Comparison of ENCODE assay signal across 10 mouse cellular contexts in the genomic region with DNA sequence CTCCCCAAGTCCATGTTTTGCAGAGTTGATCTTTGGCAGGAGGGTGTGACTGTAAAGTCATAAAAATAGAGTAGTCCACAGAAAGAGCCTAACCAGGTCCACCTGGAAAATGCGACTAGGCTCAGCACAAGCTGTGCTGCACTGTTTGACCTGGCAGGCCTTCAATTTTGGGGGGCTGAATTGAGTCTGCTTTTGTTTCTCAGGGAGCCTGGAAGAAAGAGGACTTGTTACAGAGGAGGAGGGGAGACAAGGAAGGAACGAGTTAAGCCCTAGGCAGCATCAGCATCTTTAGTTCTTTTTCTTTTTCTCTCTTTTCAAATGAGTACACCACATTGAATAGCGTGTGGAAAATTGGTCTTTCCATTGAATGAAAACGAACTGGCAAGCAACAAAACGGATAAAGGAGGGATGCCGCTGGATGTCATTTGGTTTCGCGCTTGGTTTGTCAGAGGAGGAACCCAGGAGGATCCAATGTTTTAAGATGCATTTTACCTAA.
DNase-seq lines count a peak whose midpoint lies in the region; ATAC-seq and TF ChIP-seq lines count a peak whose summit lies in the region.
"Had no signal": no experiment of that assay in that cellular context is flagged by ENCODE, and none has a peak within 500 bp of the region (broad histone marks: within the 10 kb centered on the region; RNA-seq: fewer than 3 reads in every experiment).

No protein-coding gene starts in this region.

- 6% methylated on average over 8 of the region's 8 CpGs for WGBS in forebrain, embryonic 11.5 days
- under 1% methylated on average over 8 of the region's 8 CpGs for WGBS in midbrain, embryonic 13.5 days

- peak; percentile 17 for DNase-seq in cerebellum, adult 9-11 months
- DNase-seq in cerebellum, postnatal 36 days = no peak
- no peak for DNase-seq in forebrain, embryonic 11.5 days (ENCODE audit: low spot score)
- DNase-seq in layer of hippocampus, adult 2 months (ENCODE audit: low spot score in 2 of 2) = peak; percentile 33 to 35
- DNase-seq in spleen, postnatal 4 days (ENCODE audit: low spot score in 2 of 2) = no peak
- DNase-seq in adrenal gland, postnatal 14 days = no peak
- no peak for DNase-seq in heart, adult 8-10 months (ENCODE audit: low spot score)
- DNase-seq: thymus, adult 2 months had no signal

- peak; percentile 71 for ATAC-seq in forebrain, embryonic 11.5 days (replicated peaks; ENCODE audit: low FRiP score)
- ATAC-seq in midbrain, embryonic 13.5 days = peak; percentile 53
- ATAC-seq: liver, embryonic 12.5 days had no signal

- no peak for TF ChIP-seq CTCF in layer of hippocampus, adult 2 months (conservative IDR thresholded peaks at IDR 0.05)

- no peak overlapping the region for H3K4me3 ChIP-seq in forebrain, embryonic 11.5 days (ENCODE audit: low read depth, low read length)
- H3K4me3 ChIP-seq in layer of hippocampus, adult 2 months = no peak overlapping the region
- H3K4me3 ChIP-seq in midbrain, embryonic 13.5 days (replicated peaks) = no peak overlapping the region
- H3K4me3 ChIP-seq: liver, embryonic 12.5 days had no signal

- H3K4me2 ChIP-seq in forebrain, embryonic 11.5 days (ENCODE audit: low read depth, low read length, severe bottlenecking) = peak overlapping the region; percentile 11; the same call in 1 of the 2 replicates
- peak overlapping the region; percentile 19 for H3K4me2 ChIP-seq in midbrain, embryonic 13.5 days (replicated peaks)
- H3K4me2 ChIP-seq: liver, embryonic 12.5 days had no signal

- no peaks in the 10 kb centered on the region for H3K27me3 ChIP-seq in forebrain, embryonic 11.5 days (ENCODE audit: control insufficient read depth, insufficient read depth, low read length)
- no peaks in the 10 kb centered on the region for H3K27me3 ChIP-seq in midbrain, embryonic 13.5 days
- H3K27me3 ChIP-seq: liver, embryonic 12.5 days had no signal

- H3K27ac ChIP-seq in forebrain, embryonic 11.5 days (ENCODE audit: low read depth, low read length) = peak overlapping the region; percentile 46; the same call in 1 of the 2 replicates
- peak overlapping the region; percentile 88 for H3K27ac ChIP-seq in layer of hippocampus, adult 2 months
- H3K27ac ChIP-seq in midbrain, embryonic 13.5 days = peak overlapping the region; percentile 51; the same call in 1 of the 2 replicates
- H3K27ac ChIP-seq: liver, embryonic 12.5 days had no signal

- peak overlapping the region; percentile 6; the same call in 1 of the 2 replicates for H3K9ac ChIP-seq in forebrain, embryonic 11.5 days (ENCODE audit: low read length)
- no peak overlapping the region for H3K9ac ChIP-seq in midbrain, embryonic 13.5 days (replicated peaks)
- H3K9ac ChIP-seq: liver, embryonic 12.5 days had no signal

- 0 out of 2 replicates have a peak, but pooled peaks cover 2% of the 10 kb centered on the region for H3K4me1 ChIP-seq in forebrain, embryonic 11.5 days (replicated peaks; ENCODE audit: control insufficient read depth, insufficient read depth, low read length)
- H3K4me1 ChIP-seq in midbrain, embryonic 13.5 days (replicated peaks) = peaks cover 11% of the 10 kb centered on the region
- H3K4me1 ChIP-seq: liver, embryonic 12.5 days had no signal

- no peaks in the 10 kb centered on the region for H3K9me3 ChIP-seq in forebrain, embryonic 11.5 days (ENCODE audit: control insufficient read depth, low read length)
- no peaks in the 10 kb centered on the region for H3K9me3 ChIP-seq in midbrain, embryonic 13.5 days
- H3K9me3 ChIP-seq: liver, embryonic 12.5 days had no signal

- no peaks in the 10 kb centered on the region for H3K36me3 ChIP-seq in forebrain, embryonic 11.5 days (ENCODE audit: control insufficient read depth, insufficient read depth, low read length)
- H3K36me3 ChIP-seq in midbrain, embryonic 13.5 days = no peaks in the 10 kb centered on the region
- H3K36me3 ChIP-seq: liver, embryonic 12.5 days had no signal

Comparison
In these comparisons a context has a peak if more than half of its experiments do, and no peak if none do; other contexts are left out.
1. DNase-seq: peak in cerebellum, adult 9-11 months (single experiment) and layer of hippocampus, adult 2 months (2 of 2); none in cerebellum, postnatal 36 days (0 of 2), forebrain, embryonic 11.5 days (single experiment), spleen, postnatal 4 days (0 of 2), adrenal gland, postnatal 14 days (single experiment) and heart, adult 8-10 months (single experiment).
2. Peak in every context shown above with its lines, with median percentiles within 50 percentile points of each other: H3K27ac ChIP-seq.